Mouse (Mus musculus) kidney, embryonic 16.5 days (tissue): Measurements from ENCODE around the gene Hps1. TPM values are rescaled to one million over a fixed set of nuclear protein-coding genes. Genes with fewer than 3 reads are reported as not detected.
"Not testable (repeated sequence)": the region's sequence is repeated elsewhere in the genome, so short reads cannot be mapped to it uniquely, and the experiment has no call there.

Source experiments
- ATAC-seq: fragments of 200-750 bp; cut with Nextera tagmentation; 2 replicates; pipeline ENCODE4 v1.8.0; 2017; ENCODE audit warnings: moderate TSS enrichment; ENCODE audit not compliant: low FRiP score, low TSS enrichment
- H3K27ac ChIP-seq: fragments of 300-500 bp; sonication (generic); 2 replicates; pipeline ENCODE4 v1.5.1; 2014; ENCODE audit warnings: low read length
- H3K27me3 ChIP-seq: fragments of 300-500 bp; sonication (generic); 2 replicates; pipeline ENCODE4 v1.6.1; 2014; ENCODE audit warnings: low read length, control low read depth, mixed read lengths; ENCODE audit not compliant: insufficient read depth
- H3K36me3 ChIP-seq: fragments of 300-500 bp; sonication (generic); 2 replicates; pipeline ENCODE4 v1.6.1; 2014; ENCODE audit warnings: low read length, control low read depth, mixed read lengths; ENCODE audit not compliant: insufficient read depth
- H3K4me1 ChIP-seq: fragments of 300-500 bp; sonication (generic); 2 replicates; pipeline ENCODE4 v1.6.1; 2014; ENCODE audit warnings: low read length, control low read depth, mixed read lengths; ENCODE audit not compliant: insufficient read depth
- H3K4me2 ChIP-seq: fragments of 300-500 bp; sonication (generic); replicated peaks from 2 replicates; pipeline ENCODE4 v1.6.1; 2014; ENCODE audit warnings: low read depth, low read length
- H3K4me3 ChIP-seq: fragments of 300-500 bp; sonication (generic); 2 replicates; pipeline ENCODE4 v1.5.1; 2014; ENCODE audit warnings: mild to moderate bottlenecking, low read length
- H3K9ac ChIP-seq: fragments of 300-500 bp; sonication (generic); replicated peaks from 2 replicates; pipeline ENCODE4 v1.6.1; 2014; ENCODE audit warnings: low read length
- H3K9me3 ChIP-seq: fragments of 300-500 bp; sonication (generic); 2 replicates; pipeline ENCODE4 v1.6.1; 2016; ENCODE audit warnings: low read length, control low read depth
- WGBS: fragments of 180-500 bp; shearing (Covaris S2); extraction: QIAGEN DNeasy Blood & Tissue Kit; methylation state at CpG from one replicate; pipeline ENCODE4 v1.1.7; 2014; 5-methylcytosine and 5-hydroxymethylcytosine counted together
- polyA plus RNA-seq: library from polyadenylated mRNA; unstranded; fragments of >200 nt; fragmentation: Nextera tagmentation; extraction: Ambion mirVana; gene quantifications from 2 replicates; pipeline ENCODE4 v1.2.1, GENCODE M21; 2015

The Hps1 gene
- polyA plus RNA-seq, 1 experiment from 2014 or later = 16.8 TPM

DNA sequence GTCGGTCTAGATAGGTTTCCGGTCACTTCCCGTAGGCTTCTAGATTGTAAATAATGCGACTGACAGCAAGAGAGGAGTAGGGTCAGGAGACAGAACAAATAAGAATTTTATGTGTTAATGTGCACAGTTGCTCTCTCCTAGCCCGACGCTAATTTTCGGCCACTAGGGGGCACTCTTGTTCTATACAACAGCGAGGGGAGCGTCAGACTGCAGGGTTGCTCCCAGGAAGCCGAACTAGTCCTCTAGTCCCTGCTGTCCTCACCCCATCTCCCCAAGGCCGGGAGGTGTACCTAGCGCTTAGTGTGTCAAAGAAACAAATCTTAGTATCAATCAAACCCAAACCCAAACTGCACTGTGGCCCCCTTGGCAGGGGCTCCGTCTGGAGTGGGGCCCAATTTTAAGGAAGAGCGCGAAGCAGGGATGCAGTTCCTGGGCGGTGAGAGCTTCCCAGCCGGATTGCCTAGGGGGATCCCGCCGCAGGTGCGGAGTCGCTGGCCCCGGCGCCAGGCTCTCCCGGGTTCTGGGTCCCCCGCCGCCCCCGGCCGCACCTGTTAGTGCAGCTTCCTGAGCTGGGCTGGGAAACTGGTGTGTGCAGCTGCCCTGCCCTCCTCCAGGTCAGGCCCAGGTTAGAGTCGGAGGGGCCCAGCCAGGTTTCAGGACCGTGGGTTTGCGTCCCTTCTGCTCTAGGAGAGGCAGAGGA is 15.3 kb upstream of the Hps1 start:
- Histone ChIP-seq H3K4me1 (peaks cover 5% of the 10 kb centered on the region; the same call in 1 of the 2 replicates), H3K9ac (peak overlapping the region; percentile 52), H3K27me3 (peaks cover 4% of the 10 kb centered on the region; the same call in 1 of the 2 replicates), H3K27ac (no peak overlapping the region), H3K4me2 (peak overlapping the region; percentile 64), H3K4me3 (peak overlapping the region; percentile 43), H3K36me3 (no peaks in the 10 kb centered on the region), H3K9me3 (no peaks in the 10 kb centered on the region)
- peak; percentile 91 for ATAC-seq
- WGBS = under 1% methylated on average over 31 of the region's 31 CpGs

DNA sequence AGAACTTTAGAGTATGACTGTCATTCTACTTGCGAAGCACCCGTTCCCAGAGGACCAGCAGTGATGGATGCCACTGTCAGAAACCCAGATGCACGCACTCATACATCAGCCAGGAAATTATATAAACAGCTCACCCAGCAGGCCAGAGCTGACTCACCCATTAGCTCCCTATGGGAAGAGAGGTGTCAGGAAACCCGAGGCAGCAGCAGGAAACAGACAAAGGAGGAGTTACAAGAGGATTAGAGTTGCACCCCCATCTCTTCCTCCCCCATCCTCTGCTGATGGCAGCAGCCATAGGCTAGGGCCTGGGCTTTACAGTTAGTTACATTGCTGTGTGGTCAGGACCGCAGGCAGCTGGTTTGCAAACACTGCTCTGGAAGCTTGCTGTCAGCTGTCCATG is 8.5 kb upstream of the Hps1 start:
- Histone ChIP-seq H3K4me3 (no peak overlapping the region), H3K27me3 (peaks cover 4% of the 10 kb centered on the region; the same call in 1 of the 2 replicates), H3K9me3 (no peaks in the 10 kb centered on the region), H3K4me2 (no peak overlapping the region), H3K27ac (no peak overlapping the region), H3K9ac (no peak overlapping the region), H3K36me3 (no peaks in the 10 kb centered on the region), H3K4me1 (peaks cover 8% of the 10 kb centered on the region; the same call in 1 of the 2 replicates)
- WGBS = 26% methylated on average over 5 of the region's 5 CpGs
- peak; percentile 31; the same call in 1 of the 2 replicates for ATAC-seq

DNA sequence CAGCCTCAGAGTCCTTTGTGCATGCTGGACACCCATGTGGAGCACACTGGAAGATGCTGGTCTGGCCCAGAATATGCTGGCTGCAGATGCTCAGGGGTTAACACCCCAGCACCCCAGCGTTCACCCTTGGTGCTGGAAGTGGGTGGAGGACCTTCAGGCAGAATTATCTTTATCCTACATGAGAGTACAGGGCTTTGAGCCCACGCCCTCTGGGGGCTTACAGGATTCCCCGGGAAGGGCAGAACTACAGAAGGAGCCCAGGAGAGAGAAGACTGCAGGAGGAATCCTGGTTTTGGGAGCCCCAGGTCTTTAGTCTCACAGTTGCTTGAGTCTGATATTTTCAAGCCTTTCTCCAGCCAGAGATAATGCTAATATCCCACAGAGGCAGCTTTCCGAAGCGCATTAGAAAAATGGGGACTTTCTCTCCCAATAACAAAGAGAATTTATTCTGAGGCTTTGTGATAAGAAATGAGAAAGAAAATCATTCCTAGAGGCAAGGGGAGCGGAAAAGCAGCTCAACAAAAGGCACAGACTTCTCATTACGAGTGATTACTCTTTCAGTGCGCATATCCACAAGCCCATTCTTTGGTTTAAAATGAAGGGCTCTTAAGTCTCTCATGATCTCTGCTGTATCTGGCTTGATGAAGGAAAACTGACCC is 5.9 kb upstream of the Hps1 start:
- Histone ChIP-seq H3K4me2 (no peak overlapping the region), H3K4me3 (no peak overlapping the region), H3K9me3 (no peaks in the 10 kb centered on the region), H3K9ac (no peak overlapping the region), H3K27me3 (no peaks in the 10 kb centered on the region), H3K36me3 (no peaks in the 10 kb centered on the region), H3K4me1 (peaks cover 8% of the 10 kb centered on the region; the same call in 1 of the 2 replicates), H3K27ac (no peak overlapping the region)
- WGBS = 73% methylated on average over 8 of the region's 8 CpGs
- ATAC-seq = no peak

GRCm38 (mm10) chr19:42785129-42785528 is 5.4 kb upstream of the Hps1 start:
- no peak overlapping the region for H3K4me3 ChIP-seq
- 33% methylated on average over 2 of the region's 2 CpGs for WGBS
- no peak overlapping the region for H3K4me2 ChIP-seq

DNA sequence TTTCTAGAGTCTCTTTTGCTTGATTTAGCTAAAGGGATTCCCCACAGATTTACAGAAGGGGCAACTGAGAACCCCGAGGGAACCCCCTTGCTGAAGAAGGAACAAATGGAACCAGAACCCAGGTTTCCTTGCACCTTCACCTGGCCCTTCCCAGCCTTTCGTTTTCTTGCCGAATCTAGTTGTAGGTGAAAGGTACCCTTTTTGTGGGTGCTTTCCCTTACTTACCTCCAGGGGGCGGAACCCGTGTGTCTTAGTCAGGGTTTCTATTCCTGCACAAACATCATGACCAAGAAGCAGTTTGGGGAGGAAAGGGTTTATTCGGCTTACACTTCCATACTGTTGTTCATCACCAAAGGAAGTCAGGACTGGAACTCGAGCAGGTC is 369 bp upstream of the Hps1 start:
- Histone ChIP-seq H3K4me3 (peak overlapping the region; percentile 60), H3K4me1 (peaks cover 11% of the 10 kb centered on the region), H3K9ac (peak overlapping the region; percentile 69), H3K4me2 (peak overlapping the region; percentile 79), H3K27ac (peak overlapping the region; percentile 72; the same call in 1 of the 2 replicates)
- ATAC-seq, H3K36me3 ChIP-seq, H3K27me3 ChIP-seq, H3K9me3 ChIP-seq: not testable (repeated sequence)
- WGBS = 51% methylated on average over 7 of the region's 7 CpGs

More at GRCm38 (mm10) chr19:42785129-42785528, 5.4 kb upstream of the Hps1 start:
- H3K9ac ChIP-seq = no peak overlapping the region
- H3K27ac ChIP-seq = no peak overlapping the region
- no peak for ATAC-seq
- H3K36me3 ChIP-seq = no peaks in the 10 kb centered on the region
- no peaks in the 10 kb centered on the region for H3K9me3 ChIP-seq
- no peaks in the 10 kb centered on the region for H3K27me3 ChIP-seq
- peaks cover 9% of the 10 kb centered on the region for H3K4me1 ChIP-seq

DNA sequence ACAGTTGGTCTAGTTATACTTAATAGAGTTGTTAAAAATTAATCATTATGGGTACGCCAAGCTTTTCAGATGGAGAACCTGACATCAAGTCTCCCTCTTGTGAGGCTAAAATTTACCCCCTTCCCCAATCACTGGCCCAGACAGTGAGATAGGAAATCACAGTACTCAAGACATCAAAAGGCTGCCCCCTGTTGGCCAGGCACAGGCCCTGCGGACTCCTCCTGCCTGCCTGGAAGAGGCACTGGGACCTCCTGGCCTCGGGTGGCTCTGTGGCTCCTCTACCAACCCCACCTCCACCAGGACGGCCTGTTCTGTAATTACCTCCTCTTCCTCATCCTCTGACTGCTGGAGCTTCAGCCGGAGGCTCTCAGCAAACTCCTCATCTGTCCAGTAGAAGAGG is 2.0 kb downstream of the Hps1 start:
- Histone ChIP-seq H3K4me2 (no peak overlapping the region), H3K36me3 (no peaks in the 10 kb centered on the region), H3K4me3 (no peak overlapping the region), H3K27ac (no peak overlapping the region), H3K9ac (no peak overlapping the region), H3K27me3 (no peaks in the 10 kb centered on the region), H3K4me1 (peaks cover 3% of the 10 kb centered on the region; the same call in 1 of the 2 replicates), H3K9me3 (no peaks in the 10 kb centered on the region)
- WGBS = 72% methylated on average over 5 of the region's 5 CpGs
- no peak for ATAC-seq

- H3K4me2 ChIP-seq = no peak overlapping the region
- WGBS = 100% methylated on average over 1 of the region's 1 CpGs
- H3K9me3 ChIP-seq = no peaks in the 10 kb centered on the region
- H3K9ac ChIP-seq = no peak overlapping the region
- no peak overlapping the region for H3K27ac ChIP-seq
- H3K4me3 ChIP-seq = no peak overlapping the region
- H3K36me3 ChIP-seq = no peaks in the 10 kb centered on the region
- peaks cover 3% of the 10 kb centered on the region; the same call in 1 of the 2 replicates for H3K4me1 ChIP-seq
- no peaks in the 10 kb centered on the region for H3K27me3 ChIP-seq
- ATAC-seq = no peak
These were observed 3.0 kb downstream of the Hps1 start for GRCm38 (mm10) chr19:42776813-42777212.

GRCm38 (mm10) chr19:42770141-42770872 is 9.5 kb downstream of the Hps1 start:
- Histone ChIP-seq H3K9ac (no peak overlapping the region), H3K9me3 (no peaks in the 10 kb centered on the region), H3K4me1 (peaks cover 9% of the 10 kb centered on the region), H3K27me3 (no peaks in the 10 kb centered on the region), H3K4me2 (no peak overlapping the region), H3K36me3 (no peaks in the 10 kb centered on the region), H3K4me3 (no peak overlapping the region), H3K27ac (no peak overlapping the region)
- WGBS = 67% methylated on average over 23 of the region's 23 CpGs
- ATAC-seq = 0 out of 2 replicates have a peak, but pooled peaks have one; percentile 21

GRCm38 (mm10) chr19:42769648-42770047 is 10.1 kb downstream of the Hps1 start:
- no peak overlapping the region for H3K4me3 ChIP-seq
- no peaks in the 10 kb centered on the region for H3K36me3 ChIP-seq
- no peaks in the 10 kb centered on the region for H3K27me3 ChIP-seq
- peaks cover 9% of the 10 kb centered on the region for H3K4me1 ChIP-seq
- H3K27ac ChIP-seq = no peak overlapping the region
- no peak for ATAC-seq
- H3K9me3 ChIP-seq = no peaks in the 10 kb centered on the region
- no peak overlapping the region for H3K9ac ChIP-seq
- H3K4me2 ChIP-seq = no peak overlapping the region
- 83% methylated on average over 10 of the region's 10 CpGs for WGBS
